Mouse (Mus musculus) E14TG2a.4 (cell line): ENCODE results near the gene Qrfpr.

Source experiments
- H3K27me3 ChIP-seq: 2 replicates; pipeline ENCODE4 v1.6.1; 2014; ENCODE audit warnings: low read length, control low read depth; ENCODE audit not compliant: insufficient read depth
- H3K36me3 ChIP-seq: 2 replicates; pipeline ENCODE4 v1.6.1; 2014; ENCODE audit warnings: low read length, control low read depth; ENCODE audit not compliant: insufficient read depth
- H3K4me1 ChIP-seq: replicated peaks from 2 replicates; pipeline ENCODE4 v1.6.1; 2014; ENCODE audit warnings: low read depth, low read length, control low read depth
- H3K4me3 ChIP-seq: replicated peaks from 2 replicates; pipeline ENCODE4 v1.5.1; 2014; ENCODE audit warnings: mild to moderate bottlenecking, low read length
- H3K9me3 ChIP-seq: 2 replicates; pipeline ENCODE4 v1.6.1; 2014; ENCODE audit warnings: low read length, control low read depth
- CTCF ChIP-seq: conservative IDR thresholded peaks from 2 replicates; pipeline ENCODE4 v1.5.1; 2014; ENCODE audit warnings: low read length
- NANOG ChIP-seq: IDR thresholded peaks from 2 replicates; pipeline ENCODE4 v1.6.1; 2014; ENCODE audit warnings: borderline replicate concordance, low read length, mixed read lengths
- POU5F1 ChIP-seq: IDR thresholded peaks from 2 replicates; pipeline ENCODE4 v1.6.1; 2014; ENCODE audit warnings: low read length, borderline replicate concordance

Qrfpr gene

DNA sequence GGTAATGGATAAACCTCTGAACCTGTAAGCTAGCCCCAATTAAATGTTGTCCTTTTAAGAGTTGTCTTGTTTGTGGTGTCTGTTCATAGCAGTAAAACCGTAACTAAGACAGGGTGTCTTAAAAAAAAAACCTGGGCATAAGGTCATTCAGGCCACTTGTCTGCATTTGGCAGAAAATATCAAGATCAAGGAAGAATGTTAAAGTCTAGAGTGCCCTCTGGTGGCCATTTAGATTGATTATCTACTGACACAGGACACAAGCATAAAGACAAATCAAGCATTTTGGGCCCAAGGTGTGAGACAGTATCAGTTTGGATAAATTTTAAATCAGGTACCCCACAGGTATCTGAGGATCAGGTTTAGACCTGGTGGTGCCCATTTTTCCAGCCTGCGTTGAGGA, 84.6 kb downstream of the Qrfpr start:
- no peaks in the 10 kb centered on the region for H3K36me3 ChIP-seq

GRCm38 (mm10) chr3:36136152-36136551, 86.0 kb downstream of the Qrfpr start:
- no peak overlapping the region for H3K4me3 ChIP-seq
- H3K36me3 ChIP-seq = no peaks in the 10 kb centered on the region
- H3K4me1 ChIP-seq = no peaks in the 10 kb centered on the region
- no peak for TF ChIP-seq POU5F1
- TF ChIP-seq NANOG = no peak
- no peak for TF ChIP-seq CTCF
- H3K27me3 ChIP-seq = no peaks in the 10 kb centered on the region; the same call in 1 of the 2 replicates
- H3K9me3 ChIP-seq = peaks cover 39% of the 10 kb centered on the region

More for the DNA sequence above, 84.6 kb downstream of the Qrfpr start:
- Histone ChIP-seq H3K27me3 (no peaks in the 10 kb centered on the region; the same call in 1 of the 2 replicates), H3K4me1 (no peaks in the 10 kb centered on the region), H3K9me3 (peaks cover 35% of the 10 kb centered on the region), H3K4me3 (no peak overlapping the region)
- TF ChIP-seq POU5F1 (no peak), CTCF (peak; percentile 46), NANOG (no peak)
